Mouse (Mus musculus): ENCODE data around the gene Psme2b.

Psme2b gene

GRCm38 (mm10) chr11:48900654-48901566, 45.1 kb downstream of the Psme2b start:
- peak; percentile 10 for DNase-seq (ENCODE audit: low spot score)

- DNase-seq (ENCODE audit: low spot score), result no peak
Measured at GRCm38 (mm10) chr11:48898812-48899431, 47.1 kb downstream of the Psme2b start.

All from lung, postnatal 25 days (tissue).